In the genomic region with DNA sequence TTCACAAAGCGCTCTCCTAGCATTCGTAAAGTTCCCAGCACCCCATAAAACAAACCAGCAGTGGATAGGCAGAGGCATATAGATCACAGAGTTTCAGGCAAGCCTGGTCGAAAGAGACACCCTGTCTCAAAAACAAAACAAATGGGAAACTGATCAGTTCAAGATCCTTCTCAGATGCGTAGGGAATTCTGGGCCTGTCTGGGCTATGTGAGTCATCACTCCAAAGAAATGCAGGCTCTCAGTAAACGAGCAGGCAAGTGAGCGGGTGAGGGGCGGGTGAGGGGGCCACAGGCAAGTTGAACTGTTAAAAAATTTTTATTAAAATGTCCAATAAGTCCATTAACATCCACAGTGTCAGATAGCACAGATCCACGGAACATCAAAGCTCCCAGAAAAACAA, we compare ENCODE assay signal across 26 mouse cellular contexts. TPM values are rescaled to one million over a fixed set of nuclear protein-coding genes. Genes with fewer than 3 reads are reported as not detected.
DNase-seq lines count a peak whose midpoint lies in the region; ATAC-seq and TF ChIP-seq lines count a peak whose summit lies in the region.
"Had no signal": no experiment of that assay in that cellular context is flagged by ENCODE, and none has a peak within 500 bp of the region (broad histone marks: within the 10 kb centered on the region; RNA-seq: fewer than 3 reads in every experiment).

No protein-coding gene starts in this region.

- TF ChIP-seq POLR2A in embryonic fibroblast, embryonic 13.5 days (IDR thresholded peaks at IDR 0.05; ENCODE audit: low read depth, low read length) = peak; percentile 18; the same call in 1 of the 2 replicates

- intact Hi-C loops in heart, postnatal 36 days (cut with DNase I) = no loop called here

- peaks cover 23% of the 10 kb centered on the region for H3K4me1 ChIP-seq in midbrain, embryonic 13.5 days (replicated peaks)
- H3K4me1 ChIP-seq in midbrain, embryonic 16.5 days (ENCODE audit: control insufficient read depth, insufficient read depth, low read length) = peaks cover 23% of the 10 kb centered on the region
- no peaks in the 10 kb centered on the region for H3K4me1 ChIP-seq in embryonic fibroblast, embryonic 13.5 days (ENCODE audit: control insufficient read depth, insufficient read depth, low read length)
- H3K4me1 ChIP-seq: embryonic facial prominence, embryonic 12.5 days had no signal

- no peak overlapping the region for H3K4me2 ChIP-seq in midbrain, embryonic 13.5 days (replicated peaks)
- no peak overlapping the region for H3K4me2 ChIP-seq in midbrain, embryonic 16.5 days (ENCODE audit: low read length)
- H3K4me2 ChIP-seq: embryonic facial prominence, embryonic 12.5 days; forebrain, embryonic 12.5 days; heart, embryonic 13.5 days; hindbrain, embryonic 12.5 days had no signal

- peak; percentile 76 for DNase-seq in NIH3T3 (ENCODE audit: low read depth)
- no peak for DNase-seq in heart, postnatal 36 days
- DNase-seq: adrenal gland, adult 2 months; adrenal gland, postnatal 36 days; B cell, adult 2 months; cerebellum, adult 11 months; cerebellum, adult 8-10 months; cerebellum, postnatal 14 days; gastrocnemius, postnatal 36 days; heart, adult 11 months; heart, postnatal 4 days had no signal

- H3K36me3 ChIP-seq in midbrain, embryonic 13.5 days = peaks cover 38% of the 10 kb centered on the region
- H3K36me3 ChIP-seq in midbrain, embryonic 16.5 days (ENCODE audit: control insufficient read depth, insufficient read depth, low read length) = peaks cover 34% of the 10 kb centered on the region
- H3K36me3 ChIP-seq: embryonic facial prominence, embryonic 12.5 days; heart, embryonic 13.5 days had no signal

- peaks cover 26% of the 10 kb centered on the region for H3K27me3 ChIP-seq in midbrain, embryonic 13.5 days
- H3K27me3 ChIP-seq in midbrain, embryonic 16.5 days (ENCODE audit: control insufficient read depth, insufficient read depth, low read depth, low read length) = peaks cover 3% of the 10 kb centered on the region

- no peak overlapping the region for H3K4me3 ChIP-seq in midbrain, embryonic 13.5 days (replicated peaks)
- no peak overlapping the region for H3K4me3 ChIP-seq in midbrain, embryonic 16.5 days (ENCODE audit: low read depth, low read length)
- H3K4me3 ChIP-seq in embryonic fibroblast, embryonic 13.5 days (ENCODE audit: insufficient read depth, low read length) = no peak overlapping the region
- H3K4me3 ChIP-seq: embryonic facial prominence, embryonic 12.5 days; forebrain, embryonic 12.5 days; heart, embryonic 13.5 days; hindbrain, embryonic 12.5 days had no signal

- H3K9me3 ChIP-seq in midbrain, embryonic 13.5 days = no peaks in the 10 kb centered on the region
- no peaks in the 10 kb centered on the region for H3K9me3 ChIP-seq in midbrain, embryonic 16.5 days (replicated peaks; ENCODE audit: control insufficient read depth, low read length, poor library complexity, severe bottlenecking)
- H3K9me3 ChIP-seq: hindbrain, embryonic 12.5 days had no signal

- H3K27ac ChIP-seq in midbrain, embryonic 13.5 days = 0 out of 2 replicates have a peak overlapping the region, but pooled peaks have one; percentile 1
- no peak overlapping the region for H3K27ac ChIP-seq in midbrain, embryonic 16.5 days (ENCODE audit: low read length)
- no peak overlapping the region for H3K27ac ChIP-seq in embryonic fibroblast, embryonic 13.5 days (ENCODE audit: insufficient read depth, low read length)
- H3K27ac ChIP-seq: embryonic facial prominence, embryonic 12.5 days; forebrain, embryonic 12.5 days; heart, embryonic 13.5 days; hindbrain, embryonic 12.5 days had no signal

- no peak for ATAC-seq in midbrain, embryonic 13.5 days
- ATAC-seq in midbrain, embryonic 16.5 days = no peak
- ATAC-seq in monocyte, adult 5-6 weeks (replicated peaks; ENCODE audit: insufficient number of reproducible peaks, low FRiP score, low TSS enrichment, poor library complexity, severe bottlenecking) = no peak
- ATAC-seq: CD4-positive, CD25-positive, alpha-beta regulatory T cell, adult 4 months; forebrain, embryonic 16.5 days; hindbrain, embryonic 16.5 days; inflammation-experienced regulatory T-cells, adult 6 months had no signal

- TF ChIP-seq CTCF in embryonic fibroblast, embryonic 13.5 days (IDR thresholded peaks at IDR 0.05; ENCODE audit: borderline replicate concordance, insufficient read depth, low read length) = no peak

- WGBS in midbrain, embryonic 13.5 days = 64% methylated on average over 8 of the region's 8 CpGs
- WGBS in midbrain, embryonic 16.5 days = 61% methylated on average over 8 of the region's 8 CpGs

- H3K9ac ChIP-seq in midbrain, embryonic 13.5 days (replicated peaks) = no peak overlapping the region
- no peak overlapping the region for H3K9ac ChIP-seq in midbrain, embryonic 16.5 days (ENCODE audit: low read depth, low read length)
- H3K9ac ChIP-seq: embryonic facial prominence, embryonic 12.5 days; forebrain, embryonic 12.5 days; heart, embryonic 13.5 days; hindbrain, embryonic 12.5 days had no signal

RNA-seq across cellular contexts. Expression of a gene that starts 9.5 kb away (rescaled TPM):
- polyA plus RNA-seq in midbrain, embryonic 13.5 days (2015; fragmentation: Nextera tagmentation; extraction: Ambion mirVana) = 0.39 and 0.40 TPM in 2 replicates
- 0.89 and 0.93 TPM in 2 replicates for polyA plus RNA-seq in midbrain, embryonic 16.5 days (2015; fragmentation: Nextera tagmentation; extraction: Ambion mirVana)
- polyA plus RNA-seq in embryonic fibroblast, embryonic 13.5 days (2011; ENCODE audit: insufficient read length, low read depth, missing spikeins) = 0.84 and 1.1 TPM in 2 replicates
- not detected in 3 replicates for total RNA-seq in monocyte, adult 5-6 weeks (2017)
- not detected for total RNA-seq in heart, postnatal 36 days (2021)
- total RNA-seq: common myeloid progenitor, adult 5-6 weeks; heart, postnatal 4 days; MEL had no signal
- polyA plus RNA-seq: CD4-positive, CD25-positive, alpha-beta regulatory T cell, adult 4 months; heart, postnatal 0 days; inflammation-experienced regulatory T-cells, adult 6 months had no signal

RNA-seq across cellular contexts. Expression of a gene that starts 20.1 kb away (rescaled TPM):
- polyA plus RNA-seq in midbrain, embryonic 13.5 days (2015; fragmentation: Nextera tagmentation; extraction: Ambion mirVana) = 1.8 TPM in 2 replicates
- 1.3 and 1.4 TPM in 2 replicates for polyA plus RNA-seq in midbrain, embryonic 16.5 days (2015; fragmentation: Nextera tagmentation; extraction: Ambion mirVana)
- 1.0 TPM in 2 replicates for polyA plus RNA-seq in embryonic fibroblast, embryonic 13.5 days (2011; ENCODE audit: insufficient read length, low read depth, missing spikeins)
- 3.2 to 3.9 TPM in 2 of 3 replicates, not detected in the other for total RNA-seq in monocyte, adult 5-6 weeks (2017)
- 1 to 10 TPM in 1 of 2 experiments, under 1 TPM in 1; 0.97 to 1.1 TPM for total RNA-seq in heart, postnatal 36 days (2021)
- total RNA-seq: common myeloid progenitor, adult 5-6 weeks had no signal

RNA-seq across cellular contexts. Expression of a gene that starts 27.9 kb away (rescaled TPM):
- 139 and 146 TPM in 2 replicates for polyA plus RNA-seq in midbrain, embryonic 13.5 days (2015; fragmentation: Nextera tagmentation; extraction: Ambion mirVana)
- 169 and 189 TPM in 2 replicates for polyA plus RNA-seq in midbrain, embryonic 16.5 days (2015; fragmentation: Nextera tagmentation; extraction: Ambion mirVana)
- polyA plus RNA-seq in embryonic fibroblast, embryonic 13.5 days (2011; ENCODE audit: insufficient read length, low read depth, missing spikeins) = 0.33 TPM in 1 of 2 replicates, not detected in the other
- not detected in 3 replicates for total RNA-seq in monocyte, adult 5-6 weeks (2017)
- under 1 TPM in 1 of 2 experiments, not detected in 1; 0.06 TPM for total RNA-seq in heart, postnatal 36 days (2021)
- total RNA-seq: common myeloid progenitor, adult 5-6 weeks; gastrocnemius, postnatal 36 days; MEL had no signal
- polyA plus RNA-seq: CD4-positive, CD25-positive, alpha-beta regulatory T cell, adult 4 months; inflammation-experienced regulatory T-cells, adult 6 months had no signal

RNA-seq across cellular contexts. Expression of a gene that starts 38.3 kb away (rescaled TPM):
- 27.2 and 30.4 TPM in 2 replicates for polyA plus RNA-seq in midbrain, embryonic 13.5 days (2015; fragmentation: Nextera tagmentation; extraction: Ambion mirVana)
- 35.0 and 38.2 TPM in 2 replicates for polyA plus RNA-seq in midbrain, embryonic 16.5 days (2015; fragmentation: Nextera tagmentation; extraction: Ambion mirVana)
- 13.4 and 14.4 TPM in 2 replicates for polyA plus RNA-seq in embryonic fibroblast, embryonic 13.5 days (2011; ENCODE audit: insufficient read length, low read depth, missing spikeins)
- 6.0 to 12.0 TPM (median 11.1 TPM) in 3 replicates for total RNA-seq in monocyte, adult 5-6 weeks (2017)
- total RNA-seq in heart, postnatal 36 days (2021) = 1 to 10 TPM; 8.3 to 8.5 TPM

RNA-seq across cellular contexts. Expression of a gene that starts 46.2 kb away (rescaled TPM):
- polyA plus RNA-seq in midbrain, embryonic 13.5 days (2015; fragmentation: Nextera tagmentation; extraction: Ambion mirVana) = 12.5 and 13.4 TPM in 2 replicates
- 10.7 and 11.8 TPM in 2 replicates for polyA plus RNA-seq in midbrain, embryonic 16.5 days (2015; fragmentation: Nextera tagmentation; extraction: Ambion mirVana)
- 7.4 and 10.1 TPM in 2 replicates for polyA plus RNA-seq in embryonic fibroblast, embryonic 13.5 days (2011; ENCODE audit: insufficient read length, low read depth, missing spikeins)
- 12.5 to 17.9 TPM (median 17.8 TPM) in 3 replicates for total RNA-seq in monocyte, adult 5-6 weeks (2017)
- total RNA-seq in heart, postnatal 36 days (2021) = 10 to 100 TPM; 17.2 to 19.6 TPM

Comparison
In these comparisons a context has a peak if more than half of its experiments do, and no peak if none do; other contexts are left out.
1. RNA of a gene that starts 27.9 kb away (polyA plus RNA-seq): 169 to 189 TPM in midbrain, embryonic 16.5 days and 139 to 146 TPM in midbrain, embryonic 13.5 days; 0.33 TPM in embryonic fibroblast, embryonic 13.5 days; every median in the first group is over 100 times any median in the second.